Mouse (Mus musculus) neutrophil, adult 5-6 weeks (primary cell): ENCODE measurements around the gene Rad9a. TPM values are rescaled to one million over a fixed set of nuclear protein-coding genes. Genes with fewer than 3 reads are reported as not detected.
A peak's percentile ranks its signal among the peaks of the same experiment; 100 is the strongest.
"Not testable (repeated sequence)": the region's sequence is repeated elsewhere in the genome, so short reads cannot be mapped to it uniquely, and the experiment has no call there.

Source experiments
- ATAC-seq: fragments of 151-379, 151-347 bp; 2 replicates; pipeline ENCODE4 v1.8.0; 2017; ENCODE audit warnings: mild to moderate bottlenecking, moderate TSS enrichment; ENCODE audit not compliant: insufficient number of reproducible peaks, poor library complexity, low FRiP score, severe bottlenecking; ENCODE audit errors: extremely low read depth
- total RNA-seq: library from RNA; stranded (forward); fragments of 200-1000 nt; gene quantifications from 2 replicates; pipeline ENCODE4 v1.2.3, GENCODE M21; 2017

Rad9a gene
- total RNA-seq = 35.1 and 44.3 TPM in 2 replicates

GRCm38 (mm10) chr19:4201291-4201909, at the start of gene Rad9a:
Gene Rad9a, minus strand, starts transcription at chr19:4201662.
- peak; percentile 67 for ATAC-seq

DNA sequence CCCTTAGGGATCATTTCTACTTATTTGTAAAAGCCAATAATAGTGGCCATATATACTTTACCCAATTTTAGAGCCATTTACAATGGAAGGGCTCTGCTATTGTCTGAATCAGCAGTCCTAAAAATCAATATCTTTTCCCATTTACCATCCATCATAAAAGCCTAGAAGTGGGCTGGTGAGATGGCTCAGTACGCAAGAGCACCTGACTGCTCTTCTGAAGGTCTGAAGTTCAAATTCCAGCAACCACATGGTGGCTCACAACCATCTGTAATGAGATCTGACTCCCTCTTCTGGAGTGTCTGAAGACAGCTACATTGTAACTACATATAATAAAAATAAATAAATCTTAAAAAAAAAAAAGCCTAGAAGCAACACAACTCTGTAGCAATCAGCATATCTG, 47.2 kb upstream of the Rad9a start:
- not testable (repeated sequence) for ATAC-seq

- 0 out of 2 replicates have a peak, but pooled peaks have one; percentile 41 for ATAC-seq
These were observed 45.5 kb upstream of the Rad9a start for GRCm38 (mm10) chr19:4247010-4247409.

DNA sequence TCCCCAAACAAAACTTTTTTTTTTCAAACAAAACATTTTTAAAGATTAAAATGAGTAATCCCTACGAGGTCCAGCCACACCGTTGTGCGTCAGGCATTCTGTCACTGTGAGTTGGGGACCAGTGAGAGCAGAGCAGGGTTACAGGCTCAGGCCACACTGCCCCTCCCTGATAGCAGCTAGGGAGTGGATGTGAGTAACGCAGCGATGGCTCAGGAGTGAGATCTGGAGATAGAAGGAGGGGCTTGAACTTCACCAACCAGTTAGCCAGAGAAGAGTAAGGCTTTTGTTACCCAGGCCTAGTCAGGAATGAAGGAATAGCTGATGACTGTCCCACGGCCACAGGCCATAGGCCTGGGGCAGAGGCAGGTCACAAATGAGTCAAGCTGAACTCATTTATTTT, 43.3 kb upstream of the Rad9a start:
- no peak for ATAC-seq

GRCm38 (mm10) chr19:4242416-4242815, 41.0 kb upstream of the Rad9a start:
- 0 out of 2 replicates have a peak, but pooled peaks have one; percentile 39 for ATAC-seq

- no peak for ATAC-seq
These were observed 38.8 kb upstream of the Rad9a start for GRCm38 (mm10) chr19:4240247-4240668.

GRCm38 (mm10) chr19:4234548-4234947, 33.1 kb upstream of the Rad9a start:
- ATAC-seq = no peak

GRCm38 (mm10) chr19:4232651-4233050, 31.2 kb upstream of the Rad9a start:
- ATAC-seq = no peak

GRCm38 (mm10) chr19:4232186-4232572, 30.7 kb upstream of the Rad9a start:
- peak; percentile 11; the same call in 1 of the 2 replicates for ATAC-seq

DNA sequence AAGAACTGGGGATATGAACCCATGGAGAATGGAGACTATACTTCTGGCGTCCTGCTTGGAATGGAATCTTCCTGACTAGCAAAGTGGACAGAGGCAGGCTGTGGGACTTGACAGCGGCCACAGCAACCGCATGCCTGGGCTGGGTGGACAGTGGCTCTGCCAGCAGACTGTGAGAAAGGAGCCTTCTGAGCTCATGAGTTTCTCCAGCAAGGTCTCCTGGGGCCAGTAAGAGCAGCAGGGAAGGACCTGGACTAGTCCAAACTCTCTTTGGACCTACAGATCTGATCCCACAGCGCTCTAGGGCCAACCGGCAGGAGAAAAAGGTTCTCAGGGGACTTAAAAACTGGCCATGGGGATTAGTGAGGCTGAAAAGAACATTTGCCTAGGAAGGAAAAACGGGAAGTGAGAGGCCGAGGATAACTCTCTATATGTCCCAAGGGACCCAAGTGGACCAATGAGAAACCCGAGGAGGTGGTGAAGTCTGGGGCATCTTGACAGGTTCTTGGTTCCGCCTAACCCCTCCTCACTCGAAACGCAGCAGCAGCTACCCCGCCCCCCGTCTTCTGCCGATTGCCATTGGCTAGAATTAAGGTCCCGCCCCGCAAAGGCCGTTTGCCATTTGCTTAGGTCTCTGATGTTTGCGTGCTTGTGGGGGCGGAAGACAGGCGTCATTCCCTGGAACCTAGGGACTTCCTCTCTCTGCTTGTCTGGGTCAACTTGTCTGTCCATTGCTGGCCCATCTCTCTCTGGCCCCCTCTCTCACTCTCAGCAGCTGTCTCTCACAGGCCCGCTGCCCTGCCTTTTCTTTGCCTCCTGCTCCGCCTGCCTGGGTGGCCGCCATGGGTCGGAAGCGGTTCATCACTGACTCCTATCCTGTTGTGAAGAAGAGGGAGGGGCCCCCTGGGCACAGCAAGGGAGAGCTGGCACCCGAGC, 30.1 kb upstream of the Rad9a start, which contains the start of gene Pold4:
Gene Pold4 (plus strand): TSS at position 647 of the 933 bp plus-strand sequence.
- ATAC-seq = peak; percentile 78

GRCm38 (mm10) chr19:4230415-4230814, 29.0 kb upstream of the Rad9a start:
- no peak for ATAC-seq

DNA sequence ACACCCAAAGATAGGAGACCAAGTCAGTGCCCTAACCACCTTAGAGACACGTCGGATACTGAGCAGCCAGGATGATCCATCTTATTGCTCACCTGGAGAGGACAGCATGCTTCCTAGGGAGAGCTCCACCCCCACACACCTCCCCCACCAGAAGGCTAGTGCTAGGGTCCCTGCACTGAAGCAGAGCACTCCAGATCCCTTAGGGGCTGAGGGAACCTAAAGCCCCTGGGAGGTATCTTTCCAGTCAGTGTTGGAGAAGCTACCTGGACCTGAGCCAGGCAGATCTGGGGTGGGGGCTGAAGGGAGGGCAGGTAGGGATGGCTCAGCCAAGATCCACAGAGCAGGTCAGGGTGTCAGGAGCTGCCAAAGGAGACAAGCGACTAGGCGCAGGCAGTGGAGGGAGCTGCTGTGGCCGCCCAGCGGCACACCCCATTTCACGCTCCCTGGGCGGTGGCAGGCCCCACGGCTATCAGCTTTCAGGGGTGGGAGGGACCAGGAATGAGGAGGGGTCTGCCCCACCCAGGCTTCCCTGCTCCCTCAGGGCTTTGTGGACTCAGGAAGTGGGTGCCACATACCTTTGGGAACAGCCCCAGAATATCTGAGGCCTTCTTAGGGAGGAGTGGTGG, 28.1 kb upstream of the Rad9a start:
- no peak for ATAC-seq

DNA sequence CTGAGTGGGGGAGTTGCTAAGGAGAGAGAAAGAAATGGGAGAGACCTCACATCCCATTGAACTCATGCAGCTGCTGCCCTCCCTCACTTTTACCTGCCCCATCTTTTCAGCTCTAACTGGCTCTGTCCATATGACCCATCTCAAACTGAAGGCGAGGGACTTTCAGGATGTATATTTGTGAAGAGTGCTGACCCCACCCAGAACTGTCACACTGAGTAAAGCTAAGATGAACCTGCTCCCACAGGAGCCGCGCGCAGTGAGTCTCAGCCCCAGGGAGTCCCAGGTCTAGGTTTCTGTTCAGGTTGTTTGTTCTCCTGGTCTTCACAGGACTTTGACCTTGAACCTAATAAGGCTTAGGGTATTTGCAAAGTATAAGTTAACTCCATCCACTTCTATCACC, 27.4 kb upstream of the Rad9a start:
- no peak for ATAC-seq

- peak; percentile 34; the same call in 1 of the 2 replicates for ATAC-seq
These were observed 26.6 kb upstream of the Rad9a start for GRCm38 (mm10) chr19:4227894-4228678.

- ATAC-seq = no peak
These were observed 26.0 kb upstream of the Rad9a start for GRCm38 (mm10) chr19:4227446-4227845.

- peak; percentile 3; the same call in 1 of the 2 replicates for ATAC-seq
These were observed 25.3 kb upstream of the Rad9a start for GRCm38 (mm10) chr19:4226779-4227178.

GRCm38 (mm10) chr19:4222165-4222564, 20.7 kb upstream of the Rad9a start:
- peak; percentile 7; the same call in 1 of the 2 replicates for ATAC-seq

- ATAC-seq = no peak
These were observed 19.7 kb upstream of the Rad9a start for GRCm38 (mm10) chr19:4220957-4221743.
